Mouse (Mus musculus): ENCODE measurements around the gene Ccm2.
A peak's percentile ranks its signal among the peaks of the same experiment; 100 is the strongest.
"Not testable (repeated sequence)": the region's sequence is repeated elsewhere in the genome, so short reads cannot be mapped to it uniquely, and the experiment has no call there.

Gene Ccm2

GRCm38 (mm10) chr11:6546205-6547013, at the start of gene Ccm2:
TSS of gene Ccm2 (plus strand) at chr11:6546887.
- DNase-seq = peak; percentile 99

- no peak for DNase-seq
These were observed 49.3 kb upstream of the Ccm2 start for GRCm38 (mm10) chr11:6497311-6497948.

- DNase-seq = no peak
These were observed 44.2 kb upstream of the Ccm2 start for GRCm38 (mm10) chr11:6502506-6502905.

- DNase-seq = no peak
These were observed 42.5 kb upstream of the Ccm2 start for GRCm38 (mm10) chr11:6504226-6504625.

GRCm38 (mm10) chr11:6504689-6505088, 42.0 kb upstream of the Ccm2 start:
- DNase-seq = no peak

GRCm38 (mm10) chr11:6506516-6506915, 40.2 kb upstream of the Ccm2 start:
- DNase-seq = no peak

- no peak for DNase-seq
These were observed 38.3 kb upstream of the Ccm2 start for GRCm38 (mm10) chr11:6508269-6508876.

GRCm38 (mm10) chr11:6514837-6515236, 31.9 kb upstream of the Ccm2 start:
- no peak for DNase-seq

GRCm38 (mm10) chr11:6519491-6520033, 27.1 kb upstream of the Ccm2 start:
- DNase-seq = peak; percentile 19

- DNase-seq = peak; percentile 35
These were observed 26.0 kb upstream of the Ccm2 start, which contains the start of gene Myo1g for GRCm38 (mm10) chr11:6520507-6521173. TSS of gene Myo1g (minus strand) at chr11:6520965.

GRCm38 (mm10) chr11:6522782-6523525, 23.7 kb upstream of the Ccm2 start:
- no peak for DNase-seq

GRCm38 (mm10) chr11:6523662-6524088, 23.0 kb upstream of the Ccm2 start:
- DNase-seq = no peak

- DNase-seq = no peak
These were observed 22.4 kb upstream of the Ccm2 start for GRCm38 (mm10) chr11:6524165-6524879.

GRCm38 (mm10) chr11:6524880-6525238, 21.8 kb upstream of the Ccm2 start:
- no peak for DNase-seq

GRCm38 (mm10) chr11:6525241-6525640, 21.4 kb upstream of the Ccm2 start:
- DNase-seq = no peak

- DNase-seq = not testable (repeated sequence)
These were observed 20.0 kb upstream of the Ccm2 start for GRCm38 (mm10) chr11:6526526-6527255.

- DNase-seq = no peak
These were observed 19.2 kb upstream of the Ccm2 start for GRCm38 (mm10) chr11:6527256-6528185.

GRCm38 (mm10) chr11:6528186-6529006, 18.3 kb upstream of the Ccm2 start:
- peak; percentile 99 for DNase-seq

GRCm38 (mm10) chr11:6529961-6530360, 16.7 kb upstream of the Ccm2 start:
- DNase-seq = no peak

Data from lung, postnatal 14 days (tissue).